Mouse (Mus musculus) brain, adult 2 months (tissue): ENCODE measurements at regions not wholly inside any gene's neighbourhood (a gene's known extent, or its start where the extent isn't known, plus 50 kb on each side); places are given as distances from the start of the nearest gene placed in this dataset.

Experiments
- DNase-seq: peaks from one replicate; pipeline ENCODE4 v3.0.0; 2011; ENCODE audit warnings: low read depth, low spot score

DNA sequence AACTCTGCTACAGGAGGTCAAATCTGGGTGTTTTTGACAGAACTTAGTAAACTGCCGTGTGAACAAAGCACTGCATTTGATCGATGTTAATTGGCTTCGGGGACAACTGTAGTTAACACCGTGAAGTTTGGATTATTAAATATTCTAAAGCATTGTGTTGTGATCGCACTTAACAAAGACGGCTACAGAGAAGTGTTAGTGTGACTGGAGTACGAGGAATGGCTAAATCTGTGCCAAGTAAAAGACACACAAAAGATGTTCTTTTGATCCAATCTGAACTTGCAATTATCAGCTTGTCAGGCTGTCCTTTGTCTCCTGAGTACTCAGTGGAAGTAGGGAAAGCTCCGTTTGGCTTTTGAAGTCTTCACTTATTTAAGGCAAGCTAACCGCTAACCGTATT, 259.7 kb downstream of the Tmem182 start:
- DNase-seq, result no peak

DNA sequence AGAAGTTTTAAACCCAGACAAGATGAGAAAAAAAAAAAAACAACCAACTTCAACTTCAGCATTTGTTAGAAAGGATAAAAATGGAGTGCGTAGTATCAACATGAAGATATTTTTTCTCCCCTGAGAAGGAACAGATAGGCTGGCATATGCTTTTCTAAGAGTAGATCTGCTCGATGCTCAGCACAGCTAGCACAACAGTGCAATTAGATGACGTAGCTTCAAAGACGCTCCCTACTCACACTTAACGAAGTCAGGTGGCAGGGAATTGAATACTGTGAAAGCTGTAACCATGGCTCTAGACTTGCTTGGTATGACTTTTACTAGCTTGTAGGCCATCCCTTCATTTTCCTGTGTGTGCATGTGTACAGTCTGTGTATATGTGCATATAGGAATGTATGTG, 299.5 kb downstream of the Tmem182 start:
- DNase-seq, result peak; percentile 53

GRCm38 (mm10) chr1:41121636-41122175, 316.3 kb downstream of the Tmem182 start:
- DNase-seq, result no peak

GRCm38 (mm10) chr1:41131410-41131809, 326.0 kb downstream of the Tmem182 start:
- no peak for DNase-seq

DNA sequence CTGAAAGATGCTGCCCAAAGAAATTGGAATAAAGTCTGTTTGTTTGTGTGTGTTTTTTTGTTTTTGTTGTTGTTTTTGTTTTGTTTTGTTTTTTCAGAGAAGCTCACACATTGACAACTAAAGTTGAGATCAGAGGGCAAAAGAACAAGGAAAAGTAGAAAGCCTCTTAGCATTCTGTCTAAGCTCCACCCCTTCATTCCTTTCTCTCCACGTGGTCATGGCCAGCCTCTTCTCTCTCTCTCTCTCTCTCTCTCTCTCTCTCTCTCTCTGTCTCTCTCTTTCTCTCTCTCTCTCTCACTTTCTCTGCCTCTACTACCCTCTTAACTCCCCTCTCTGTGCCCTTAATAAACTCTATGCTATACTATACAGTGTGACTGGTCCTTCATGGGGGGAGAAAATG, 327.7 kb downstream of the Tmem182 start:
- no peak for DNase-seq

DNA sequence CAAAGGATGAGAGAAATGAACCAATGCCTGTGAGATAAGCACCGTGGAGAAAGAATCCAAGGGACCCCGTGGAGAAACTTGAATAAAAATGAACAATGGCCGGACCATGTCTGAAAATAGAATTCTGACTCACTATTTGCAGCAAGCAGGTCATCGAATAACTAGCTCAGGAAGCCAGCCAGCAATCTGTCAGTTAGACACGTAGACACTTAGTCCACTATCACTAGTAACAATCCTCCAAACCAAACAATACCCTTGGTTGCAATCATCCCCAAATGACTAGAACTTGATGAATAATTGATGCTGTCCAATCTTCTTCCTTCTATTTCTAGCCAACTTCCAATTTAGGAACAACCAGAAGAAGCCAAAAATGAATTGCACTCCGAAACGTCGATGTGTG, 328.5 kb downstream of the Tmem182 start:
- peak; percentile 4 for DNase-seq

DNA sequence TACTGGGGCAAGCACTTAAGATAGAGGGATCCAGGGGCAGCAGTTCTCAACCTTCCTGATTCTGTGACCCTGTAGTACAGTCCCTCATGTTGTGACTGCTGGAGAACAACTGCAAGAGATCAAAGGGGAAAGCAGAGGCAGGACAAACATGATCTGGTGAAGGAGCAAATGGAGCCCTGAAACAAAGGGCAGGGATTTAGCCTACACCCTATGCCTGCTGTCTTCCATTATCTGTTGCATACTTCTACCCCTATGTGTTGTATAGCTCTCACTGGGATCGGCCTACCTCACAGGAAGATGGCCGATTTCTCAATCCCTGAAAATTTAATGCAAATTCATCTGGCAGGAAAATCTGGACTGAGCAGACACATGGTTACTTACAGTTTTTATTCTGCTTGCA, 334.3 kb downstream of the Tmem182 start:
- DNase-seq, result no peak

- DNase-seq, result no peak
Measured at GRCm38 (mm10) chr1:41140542-41140941, 335.1 kb downstream of the Tmem182 start.

- DNase-seq, result no peak
Measured at GRCm38 (mm10) chr1:41141992-41142391, 336.6 kb downstream of the Tmem182 start.

DNA sequence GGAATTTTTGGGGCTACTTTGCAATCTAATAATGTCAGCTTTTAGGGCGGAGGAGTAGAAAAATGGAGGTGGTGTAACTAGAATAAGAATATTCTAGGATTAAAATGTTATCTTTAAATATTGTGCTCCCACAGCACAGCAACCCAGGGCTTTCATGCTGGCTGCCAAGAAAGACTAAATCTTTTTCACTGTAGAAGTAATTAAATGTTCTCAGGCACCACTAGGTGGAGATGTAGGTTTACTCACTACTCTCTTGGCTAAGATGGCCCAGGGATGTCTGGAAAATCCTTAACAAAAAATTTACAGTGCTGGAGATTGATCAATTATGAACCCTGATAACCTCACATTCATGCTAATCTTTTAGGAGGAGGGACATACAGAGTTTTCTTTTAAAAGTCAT, 347.1 kb downstream of the Tmem182 start:
- peak; percentile 66 for DNase-seq

DNA sequence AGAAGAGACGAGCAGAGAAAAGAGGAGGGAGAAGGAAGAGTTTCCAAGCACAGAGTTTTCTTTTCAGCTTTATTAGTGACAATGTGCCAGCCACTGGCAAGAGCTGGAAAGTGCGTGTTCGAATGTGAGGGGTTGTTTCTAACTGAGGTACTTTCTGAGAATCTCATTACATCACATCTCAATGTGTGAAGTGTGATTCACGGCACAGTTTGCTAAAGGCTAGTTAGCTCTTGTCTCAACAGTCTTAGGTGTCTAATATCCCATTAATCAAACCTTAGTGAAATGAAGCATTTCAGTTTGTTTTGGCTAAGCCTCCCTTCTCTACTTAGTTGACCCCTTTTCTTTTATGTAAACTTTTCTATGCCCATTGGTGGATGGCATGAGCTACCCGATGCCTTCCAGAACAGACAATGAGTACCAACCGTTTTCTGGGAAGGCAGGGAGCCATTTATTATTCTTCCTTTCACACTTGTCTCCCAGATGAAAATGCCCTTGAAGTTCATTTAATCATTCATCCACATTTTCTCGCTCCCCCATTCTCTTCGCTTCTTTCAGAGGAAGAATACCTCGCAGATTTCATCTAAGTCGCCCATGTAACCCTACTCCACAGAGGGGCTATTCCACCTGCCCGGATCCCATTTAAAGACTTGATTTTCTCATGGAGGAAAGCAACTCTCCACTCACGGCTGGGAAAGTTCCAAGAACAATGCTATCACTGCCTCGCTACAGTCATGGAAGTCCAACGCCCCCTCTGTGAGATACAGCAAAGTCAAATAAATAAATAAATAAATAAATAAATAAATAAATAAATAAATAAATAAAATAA, 348.0 kb downstream of the Tmem182 start:
- DNase-seq, result peak; percentile 12

GRCm38 (mm10) chr1:41154198-41154597, 348.8 kb downstream of the Tmem182 start:
- DNase-seq, result no peak

GRCm38 (mm10) chr1:41156946-41157345, 351.5 kb downstream of the Tmem182 start:
- no peak for DNase-seq

DNA sequence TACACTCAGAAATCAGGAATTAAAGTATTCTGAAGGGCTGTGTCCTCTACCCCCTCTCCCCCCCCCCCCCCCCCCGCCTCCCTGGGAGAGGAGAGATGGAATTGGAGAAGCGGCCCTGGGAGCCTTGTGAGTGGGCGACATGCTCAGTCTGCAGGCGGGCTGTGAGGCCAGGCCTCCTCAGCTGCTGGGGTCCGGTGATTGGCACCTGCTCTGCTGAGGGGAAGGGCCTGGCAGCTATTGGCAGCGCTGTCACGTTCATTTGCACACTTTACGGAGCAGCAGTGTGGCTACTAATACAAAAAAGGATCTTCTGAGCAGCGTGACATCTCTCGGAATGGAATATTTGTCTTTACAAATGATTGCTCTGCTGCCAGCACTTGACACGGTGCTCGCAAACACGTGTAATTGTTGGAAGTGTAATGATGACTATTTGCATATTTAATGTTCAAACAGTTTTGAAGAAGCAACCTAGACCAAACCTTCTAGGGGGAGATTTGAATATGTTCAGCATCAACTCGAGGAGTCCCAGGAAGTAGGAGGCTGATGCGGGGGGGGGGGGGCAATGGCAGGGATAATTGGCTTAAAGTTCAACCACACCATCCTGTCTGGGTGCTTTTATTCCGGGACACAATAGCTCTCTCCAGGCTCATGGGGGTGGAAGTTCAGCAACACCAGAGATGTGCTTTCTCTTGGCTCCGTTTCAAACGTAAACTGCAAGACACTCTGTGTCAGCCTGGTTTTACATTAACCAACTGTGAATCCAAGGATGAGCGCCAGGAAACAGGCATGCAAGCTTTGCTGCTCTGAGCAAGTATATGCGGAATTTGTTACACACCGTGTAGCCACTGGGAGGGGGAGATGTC, 352.5 kb downstream of the Tmem182 start:
- peak; percentile 62 for DNase-seq

DNA sequence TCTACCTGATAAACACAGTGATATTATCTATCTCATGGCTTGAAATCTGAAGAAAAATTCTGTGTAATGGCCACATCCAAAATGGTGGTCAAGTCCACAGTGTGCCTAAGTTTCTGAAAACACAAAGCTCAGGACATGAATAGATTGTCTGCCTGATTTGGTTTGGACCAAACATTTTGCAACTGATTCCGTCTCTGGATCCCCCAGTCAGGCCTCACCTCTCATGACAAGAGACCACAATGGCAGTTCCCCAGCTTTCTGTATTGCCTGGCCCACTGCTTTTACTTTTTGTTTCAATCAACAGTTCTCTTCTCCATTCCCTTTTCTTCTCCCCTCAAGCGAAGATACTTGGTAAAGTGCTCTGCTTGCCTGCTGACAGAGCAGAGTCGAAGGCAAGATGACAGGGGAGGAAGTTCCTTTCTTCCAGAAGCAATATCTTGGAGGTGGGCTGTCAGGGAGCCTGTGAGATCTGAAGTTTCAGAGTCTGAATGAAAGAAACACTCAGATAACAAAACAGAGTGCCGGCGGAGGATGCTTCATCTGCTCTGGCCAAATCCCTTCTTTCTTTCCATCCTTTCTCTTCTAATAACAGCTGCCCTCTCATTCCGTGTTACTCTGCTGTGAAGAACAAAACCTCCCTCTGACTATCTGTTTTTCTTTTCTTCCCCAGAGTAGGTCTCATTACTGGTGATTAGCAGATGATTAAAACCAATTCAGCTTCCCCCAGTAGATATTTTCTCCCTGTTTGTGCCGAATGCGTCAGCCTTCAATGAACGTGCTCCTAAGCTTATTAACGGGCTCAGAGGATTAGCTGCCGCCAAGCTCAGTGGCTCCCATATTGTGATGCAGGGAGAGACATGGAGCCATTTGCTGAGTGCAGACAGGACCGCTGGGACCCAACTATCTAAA, 360.7 kb downstream of the Tmem182 start:
- DNase-seq, result peak; percentile 33

DNA sequence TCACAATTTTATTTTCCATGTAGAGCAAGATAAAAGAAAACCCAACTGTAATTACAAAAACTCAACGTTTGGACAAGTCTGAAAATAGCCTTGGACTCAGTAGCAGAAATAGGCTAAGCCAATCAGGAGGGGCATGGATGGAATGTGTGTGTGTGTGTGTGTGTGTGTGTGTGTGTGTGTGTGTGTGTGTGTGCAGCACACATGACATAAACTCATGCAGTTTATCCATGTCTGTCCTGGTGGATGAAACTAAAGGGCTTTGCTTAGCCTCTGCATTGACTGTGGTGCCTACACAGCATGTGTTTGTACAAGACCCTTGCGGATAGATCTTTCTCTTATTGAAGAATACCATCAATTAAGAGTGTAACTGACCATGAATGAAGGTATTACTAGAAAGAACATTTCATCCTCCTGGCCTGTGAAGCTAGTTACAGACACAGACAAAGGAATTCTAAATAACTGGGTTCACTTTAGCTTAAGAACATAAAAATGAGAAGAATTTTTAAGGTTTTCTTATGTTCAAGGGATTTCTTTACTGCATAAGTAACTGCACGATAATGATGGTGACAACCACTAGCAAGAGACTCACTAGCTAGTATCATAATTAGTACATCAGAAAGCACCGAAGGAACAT, 361.5 kb downstream of the Tmem182 start:
- DNase-seq, result no peak

DNA sequence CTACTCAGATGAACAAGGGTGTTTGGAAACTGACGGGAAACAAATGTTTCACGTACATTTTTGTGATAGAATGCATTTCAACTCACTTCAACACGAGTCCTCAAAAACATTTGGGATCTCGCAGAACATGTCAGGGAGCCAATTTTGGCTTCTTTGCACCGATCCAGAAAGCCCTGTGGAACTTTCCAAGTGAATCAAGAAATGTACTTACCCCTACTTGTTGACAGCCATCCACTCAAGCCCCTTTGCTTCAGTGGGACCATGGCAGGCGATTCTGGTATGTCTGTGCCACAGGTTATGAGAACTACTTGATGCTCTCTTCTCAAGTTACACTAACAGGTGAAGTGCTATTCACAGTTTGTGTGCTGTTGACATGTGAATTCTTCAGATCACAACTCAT, 381.6 kb downstream of the Tmem182 start:
- no peak for DNase-seq

GRCm38 (mm10) chr1:41212876-41213275, 407.5 kb downstream of the Tmem182 start:
- DNase-seq, result no peak

- no peak for DNase-seq
Measured at GRCm38 (mm10) chr1:41225851-41226250, 420.4 kb downstream of the Tmem182 start.

DNA sequence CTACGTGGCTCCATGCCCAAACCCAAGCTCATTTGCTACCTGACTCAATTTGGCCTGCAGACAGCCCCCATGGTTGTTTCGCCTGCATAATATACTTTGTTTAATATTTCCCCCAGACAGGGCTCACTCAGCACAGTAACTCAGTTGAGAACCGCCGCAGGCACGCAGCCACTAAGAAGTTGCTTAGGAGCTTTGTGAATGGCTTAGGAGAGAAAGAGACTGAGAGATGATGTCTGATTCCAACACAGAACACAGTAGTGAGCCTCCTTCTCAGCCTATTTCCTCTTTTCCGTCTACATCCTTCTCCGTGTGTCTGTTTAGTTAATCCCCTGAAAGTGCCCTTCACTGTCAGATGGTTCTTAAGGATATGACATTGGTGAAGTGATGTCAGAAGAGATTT, 429.9 kb downstream of the Tmem182 start:
- DNase-seq, result no peak

DNA sequence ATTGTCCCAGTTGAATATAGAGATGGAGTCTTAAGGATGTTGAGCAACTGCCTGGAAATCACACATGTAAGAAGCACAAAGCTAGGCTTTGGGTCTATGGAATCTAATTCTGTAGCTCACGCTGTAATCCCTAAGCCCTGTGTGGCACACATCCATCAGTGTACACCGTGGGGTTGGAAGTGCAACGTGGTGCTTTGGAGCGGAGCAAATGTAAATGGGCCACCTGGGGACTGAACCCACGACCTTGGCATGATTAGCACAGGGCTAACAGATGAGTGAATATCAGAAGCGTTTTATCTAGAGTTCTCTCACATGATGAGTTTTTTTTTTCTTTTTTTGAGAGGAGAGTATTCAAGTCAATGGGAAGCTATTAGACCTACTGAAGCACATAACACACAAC, 437.6 kb downstream of the Tmem182 start:
- no peak for DNase-seq
